Mouse (Mus musculus): ENCODE measurements around the gene Dyrk4. TPM values are rescaled to one million over a fixed set of nuclear protein-coding genes. Genes with fewer than 3 reads are reported as not detected.

Gene Dyrk4
- total RNA-seq (2021), result not detected

- peak; percentile 35 for DNase-seq
Measured at GRCm38 (mm10) chr6:126921111-126921881, at the start of gene Dyrk4. Gene Dyrk4 (minus strand): TSS chr6:126921839.

GRCm38 (mm10) chr6:126966241-126967026 lies 44.8 kb upstream of the Dyrk4 start:
- peak; percentile 18 for DNase-seq

- DNase-seq, result peak; percentile 27
Measured at GRCm38 (mm10) chr6:126963426-126963825, 41.8 kb upstream of the Dyrk4 start.

- no peak for DNase-seq
Measured at GRCm38 (mm10) chr6:126962709-126963108, 41.1 kb upstream of the Dyrk4 start.

- DNase-seq, result no peak
Measured at GRCm38 (mm10) chr6:126961371-126962018, 39.9 kb upstream of the Dyrk4 start.

- DNase-seq, result peak; percentile 89
Measured at GRCm38 (mm10) chr6:126955734-126956133, 34.1 kb upstream of the Dyrk4 start.

- DNase-seq, result no peak
Measured at GRCm38 (mm10) chr6:126948336-126948735, 26.7 kb upstream of the Dyrk4 start.

GRCm38 (mm10) chr6:126940451-126940850 lies 18.8 kb upstream of the Dyrk4 start:
- DNase-seq, result no peak

GRCm38 (mm10) chr6:126939487-126940171 lies 18.0 kb upstream of the Dyrk4 start, which contains the start of the genes Rad51ap1 and D6Wsu163e:
Gene Rad51ap1 (minus strand): TSS chr6:126939587.
Gene D6Wsu163e (plus strand): TSS chr6:126939962.
- DNase-seq, result peak; percentile 95

- DNase-seq, result no peak
Measured at GRCm38 (mm10) chr6:126938853-126939486, 17.3 kb upstream of the Dyrk4 start.

- no peak for DNase-seq
Measured at GRCm38 (mm10) chr6:126938047-126938446, 16.4 kb upstream of the Dyrk4 start.

GRCm38 (mm10) chr6:126932896-126933295 lies 11.3 kb upstream of the Dyrk4 start:
- no peak for DNase-seq

- DNase-seq, result no peak
Measured at GRCm38 (mm10) chr6:126914928-126915327, 6.7 kb downstream of the Dyrk4 start.

GRCm38 (mm10) chr6:126910727-126911126 lies 10.9 kb downstream of the Dyrk4 start:
- DNase-seq, result no peak

GRCm38 (mm10) chr6:126907876-126908275 lies 13.8 kb downstream of the Dyrk4 start:
- no peak for DNase-seq

- no peak for DNase-seq
Measured at GRCm38 (mm10) chr6:126907378-126907777, 14.3 kb downstream of the Dyrk4 start.

GRCm38 (mm10) chr6:126877118-126877517 lies 44.5 kb downstream of the Dyrk4 start:
- no peak for DNase-seq

- DNase-seq, result no peak
Measured at GRCm38 (mm10) chr6:126852881-126853280, 68.8 kb downstream of the Dyrk4 start, which contains the start of gene Akap3. Gene Akap3 (plus strand): TSS chr6:126853098.

- DNase-seq, result peak; percentile 96
Measured at GRCm38 (mm10) chr6:126848712-126849704, 72.6 kb downstream of the Dyrk4 start, which contains the start of gene Ndufa9. Gene Ndufa9 (minus strand): TSS chr6:126849136.

- no peak for DNase-seq
Measured at GRCm38 (mm10) chr6:126836628-126837027, 85.0 kb downstream of the Dyrk4 start.
